Mouse (Mus musculus) embryonic fibroblast, embryonic 13.5 days (primary cell): ENCODE data around the gene Ilk.

Experiments used
- CTCF ChIP-seq: IDR thresholded peaks from 2 replicates; pipeline ENCODE4 v1.5.1; 2011; ENCODE audit warnings: mild to moderate bottlenecking, control low read depth, low read length, moderate library complexity, borderline replicate concordance; ENCODE audit not compliant: insufficient read depth
- POLR2A ChIP-seq: IDR thresholded peaks from 2 replicates; pipeline ENCODE4 v1.6.1; 2011; ENCODE audit warnings: low read depth, mild to moderate bottlenecking, control low read depth, low read length, moderate library complexity

GRCm38 (mm10) chr7:105776026-105776425 is 39.6 kb downstream of the Ilk start:
- TF ChIP-seq POLR2A (no peak), CTCF (no peak)
